Mouse (Mus musculus): ENCODE measurements around the gene Pdk2.
"Not testable (repeated sequence)": the region's sequence is repeated elsewhere in the genome, so short reads cannot be mapped to it uniquely, and the experiment has no call there.

Gene Pdk2

GRCm38 (mm10) chr11:95032945-95033344, 8.2 kb downstream of the Pdk2 start:
- in situ Hi-C loops (cut with MboI, MseI), result no loop called here

- in situ Hi-C loops (cut with MboI, MseI), result no loop called here
These were observed 13.2 kb downstream of the Pdk2 start for GRCm38 (mm10) chr11:95027850-95028470.

GRCm38 (mm10) chr11:95026849-95027248, 14.3 kb downstream of the Pdk2 start:
- in situ Hi-C loops (cut with MboI, MseI), result no loop called here

- in situ Hi-C loops (cut with MboI, MseI), result no loop called here
These were observed 15.0 kb downstream of the Pdk2 start for GRCm38 (mm10) chr11:95026090-95026542.

GRCm38 (mm10) chr11:95025227-95026012, 15.7 kb downstream of the Pdk2 start:
- in situ Hi-C loops (cut with MboI, MseI), result no loop called here

GRCm38 (mm10) chr11:95024439-95025184, 16.5 kb downstream of the Pdk2 start:
- in situ Hi-C loops (cut with MboI, MseI), result no loop called here

- in situ Hi-C loops (cut with MboI, MseI), result no loop called here
These were observed 17.7 kb downstream of the Pdk2 start for GRCm38 (mm10) chr11:95023481-95023880.

- in situ Hi-C loops (cut with MboI, MseI), result no loop called here
These were observed 18.7 kb downstream of the Pdk2 start for GRCm38 (mm10) chr11:95022237-95022992.

- in situ Hi-C loops (cut with MboI, MseI), result no loop called here
These were observed 25.7 kb downstream of the Pdk2 start for GRCm38 (mm10) chr11:95015484-95015883.

GRCm38 (mm10) chr11:95012487-95012886, 28.7 kb downstream of the Pdk2 start:
- in situ Hi-C loops (cut with MboI, MseI), result no loop called here

- in situ Hi-C loops (cut with MboI, MseI), result no loop called here
These were observed 29.1 kb downstream of the Pdk2 start for GRCm38 (mm10) chr11:95012075-95012474.

- in situ Hi-C loops (cut with MboI, MseI), result no loop called here
These were observed 29.7 kb downstream of the Pdk2 start for GRCm38 (mm10) chr11:95011416-95011815.

GRCm38 (mm10) chr11:95010841-95011403, 30.2 kb downstream of the Pdk2 start:
- in situ Hi-C loops (cut with MboI, MseI), result not testable (repeated sequence)

GRCm38 (mm10) chr11:95010141-95010739, 30.9 kb downstream of the Pdk2 start:
- in situ Hi-C loops (cut with MboI, MseI), result no loop called here

- in situ Hi-C loops (cut with MboI, MseI), result no loop called here
These were observed 31.5 kb downstream of the Pdk2 start, which contains the start of gene Samd14 for GRCm38 (mm10) chr11:95009629-95010014. Samd14 (plus strand) TSS chr11:95009879.

GRCm38 (mm10) chr11:95008661-95009628, 32.2 kb downstream of the Pdk2 start:
- in situ Hi-C loops (cut with MboI, MseI), result no loop called here

- in situ Hi-C loops (cut with MboI, MseI), result no loop called here
These were observed 33.7 kb downstream of the Pdk2 start for GRCm38 (mm10) chr11:95007418-95007817.

- in situ Hi-C loops (cut with MboI, MseI), result no loop called here
These were observed 34.5 kb downstream of the Pdk2 start for GRCm38 (mm10) chr11:95006525-95007219.

- in situ Hi-C loops (cut with MboI, MseI), result no loop called here
These were observed 35.1 kb downstream of the Pdk2 start for GRCm38 (mm10) chr11:95006038-95006437.
